Mouse (Mus musculus) ES-Bruce4 (cell line): ENCODE data around the gene Rimbp2. TPM values are rescaled to one million over a fixed set of nuclear protein-coding genes. Genes with fewer than 3 reads are reported as not detected.
"Not testable (repeated sequence)": the region's sequence is repeated elsewhere in the genome, so short reads cannot be mapped to it uniquely, and the experiment has no call there.

ENCODE experiments used
- H3K27ac ChIP-seq: 2 replicates; pipeline ENCODE4 v1.5.1; 2012; ENCODE audit warnings: low read length, inconsistent platforms; ENCODE audit not compliant: insufficient read depth
- H3K27me3 ChIP-seq: 2 replicates; pipeline ENCODE4 v1.6.1; 2012; ENCODE audit warnings: mild to moderate bottlenecking, low read length, inconsistent platforms; ENCODE audit not compliant: control insufficient read depth, poor library complexity, insufficient read depth, severe bottlenecking
- H3K36me3 ChIP-seq: 2 replicates; pipeline ENCODE4 v1.6.1; 2012; ENCODE audit warnings: inconsistent platforms, mild to moderate bottlenecking, low read length, moderate library complexity; ENCODE audit not compliant: control insufficient read depth, poor library complexity, insufficient read depth, severe bottlenecking
- H3K4me1 ChIP-seq: one replicate; pipeline ENCODE4 v1.8.1; 2011; ENCODE audit warnings: low read length; ENCODE audit not compliant: control insufficient read depth, insufficient read depth
- H3K4me3 ChIP-seq: 2 replicates; pipeline ENCODE4 v1.5.1; 2011; ENCODE audit warnings: low read depth, mild to moderate bottlenecking, low read length
- H3K9ac ChIP-seq: 2 replicates; pipeline ENCODE4 v1.6.1; 2012; ENCODE audit warnings: low read depth, mild to moderate bottlenecking, inconsistent platforms; ENCODE audit not compliant: poor library complexity, severe bottlenecking
- H3K9me3 ChIP-seq: replicated peaks from 2 replicates; pipeline ENCODE4 v1.6.1; 2012; ENCODE audit warnings: mild to moderate bottlenecking, low read length, inconsistent platforms; ENCODE audit not compliant: control insufficient read depth, poor library complexity, insufficient read depth, severe bottlenecking
- CTCF ChIP-seq: IDR thresholded peaks from one replicate; pipeline ENCODE4 v1.8.1; 2011; ENCODE audit warnings: low read depth, low read length
- EP300 ChIP-seq: IDR thresholded peaks from 2 replicates; pipeline ENCODE4 v1.6.1; 2011; ENCODE audit warnings: low read depth, low read length; ENCODE audit not compliant: insufficient read depth
- POLR2A ChIP-seq: IDR thresholded peaks from one replicate; pipeline ENCODE4 v1.8.1; 2011; ENCODE audit warnings: low read length; ENCODE audit not compliant: insufficient read depth
- polyA plus RNA-seq: library from polyadenylated mRNA; stranded (reverse); fragments of >200 nt; gene quantifications from 2 replicates; pipeline ENCODE4 v1.2.4, GENCODE M21; 2011; ENCODE audit warnings: low read depth; ENCODE audit not compliant: missing spikeins, insufficient read depth, insufficient read length

Rimbp2 gene
- polyA plus RNA-seq, 1 experiment: 0.33 TPM

DNA sequence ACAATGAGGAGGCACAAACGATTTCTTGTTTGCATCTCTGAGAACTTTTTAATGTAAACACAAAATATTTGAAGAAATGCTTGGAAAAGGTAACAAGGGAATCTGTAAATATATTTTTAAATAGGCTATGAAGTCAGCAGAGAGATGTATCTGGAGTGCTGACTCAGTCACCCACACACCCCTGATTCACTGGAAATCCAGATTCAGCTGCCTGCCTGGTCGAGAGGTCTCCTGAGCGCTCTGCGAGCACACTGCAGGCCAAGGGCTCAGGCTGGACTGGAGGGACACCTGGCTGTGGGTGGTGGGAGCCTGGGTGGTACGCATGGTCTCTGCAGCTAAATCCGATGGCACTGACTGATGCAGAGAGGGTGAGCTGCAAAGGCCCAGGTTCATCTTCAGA is 31.2 kb upstream of the Rimbp2 start:
- H3K9me3 ChIP-seq: no peaks in the 10 kb centered on the region

DNA sequence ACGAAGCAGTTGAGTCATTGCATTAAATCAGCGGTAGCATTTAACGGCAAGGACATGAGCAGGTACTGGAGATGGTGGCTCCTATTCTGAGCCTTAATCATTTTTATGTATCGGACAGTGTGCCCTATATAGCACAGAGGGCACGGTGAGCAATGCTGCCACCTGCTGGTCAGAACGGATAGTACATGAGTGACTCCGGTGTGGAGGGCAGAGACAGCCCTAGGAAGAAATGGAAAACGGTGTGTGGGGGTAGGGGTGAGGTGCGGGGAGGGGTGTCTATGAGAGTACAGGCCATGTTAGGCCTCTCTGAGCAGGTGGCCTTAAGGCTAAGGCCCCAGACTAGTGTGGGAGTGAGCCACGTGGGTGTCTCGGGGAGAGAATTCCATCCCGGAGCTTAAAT is 28.3 kb upstream of the Rimbp2 start:
- H3K27me3 ChIP-seq: no peaks in the 10 kb centered on the region
- no peaks in the 10 kb centered on the region for H3K4me1 ChIP-seq
- no peaks in the 10 kb centered on the region for H3K36me3 ChIP-seq
- H3K27ac ChIP-seq: no peak overlapping the region
- H3K9me3 ChIP-seq: no peaks in the 10 kb centered on the region
- no peak overlapping the region for H3K9ac ChIP-seq
- no peak overlapping the region for H3K4me3 ChIP-seq
- TF ChIP-seq POLR2A: no peak
- TF ChIP-seq CTCF: peak; percentile 99

More for the DNA sequence above, 31.2 kb upstream of the Rimbp2 start:
- Histone ChIP-seq H3K4me3 (no peak overlapping the region), H3K36me3 (no peaks in the 10 kb centered on the region), H3K9ac (no peak overlapping the region), H3K27me3 (no peaks in the 10 kb centered on the region), H3K27ac (no peak overlapping the region), H3K4me1 (no peaks in the 10 kb centered on the region)
- TF ChIP-seq CTCF (no peak), EP300 (no peak), POLR2A (no peak)

DNA sequence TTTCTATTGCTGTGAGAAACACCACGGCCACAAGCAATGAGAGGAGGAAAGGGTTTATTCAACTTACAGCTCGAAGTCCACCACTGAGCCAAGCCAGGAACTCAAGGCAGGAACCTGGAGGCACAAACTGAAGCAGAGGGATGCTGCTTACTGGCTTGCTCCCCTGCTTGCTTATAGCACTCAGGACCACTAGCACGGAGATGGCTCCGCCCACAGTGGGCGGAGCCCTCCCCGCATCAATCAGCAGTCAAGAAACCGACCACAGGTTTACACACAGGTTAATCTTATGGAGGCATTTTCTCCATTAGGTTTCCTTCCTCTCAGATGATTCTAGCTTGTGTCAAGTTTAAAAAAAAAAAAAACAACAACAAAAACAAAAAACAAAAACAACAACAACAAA is 27.6 kb upstream of the Rimbp2 start:
- H3K27me3 ChIP-seq: no peaks in the 10 kb centered on the region
- H3K4me3 ChIP-seq: no peak overlapping the region
- no peak overlapping the region for H3K9ac ChIP-seq
- no peak overlapping the region for H3K27ac ChIP-seq
- TF ChIP-seq EP300: no peak
- no peak for TF ChIP-seq POLR2A
- TF ChIP-seq CTCF: no peak
- no peaks in the 10 kb centered on the region for H3K9me3 ChIP-seq
- no peaks in the 10 kb centered on the region for H3K4me1 ChIP-seq
- H3K36me3 ChIP-seq: no peaks in the 10 kb centered on the region

DNA sequence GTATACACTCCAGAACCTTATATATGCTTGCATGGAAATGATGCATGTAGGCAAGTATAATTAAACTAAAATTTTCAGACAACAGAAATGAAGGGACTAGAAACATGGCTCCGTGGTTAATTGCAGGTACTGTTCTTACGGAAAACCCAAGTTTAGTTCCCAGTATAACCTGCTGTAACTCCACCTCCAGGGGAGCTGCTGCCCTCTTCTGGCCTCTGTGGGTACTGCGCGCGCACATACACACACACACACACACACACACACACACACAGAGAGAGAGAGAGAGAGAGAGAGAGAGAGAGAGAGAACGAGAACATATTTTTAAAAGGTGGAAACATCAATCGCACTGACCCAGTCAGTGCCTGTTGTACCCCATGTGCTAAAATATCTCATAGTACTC is 25.7 kb upstream of the Rimbp2 start:
- Histone ChIP-seq H3K27me3 (no peaks in the 10 kb centered on the region), H3K4me1 (no peaks in the 10 kb centered on the region), H3K27ac (no peak overlapping the region), H3K36me3 (no peaks in the 10 kb centered on the region), H3K4me3 (no peak overlapping the region), H3K9me3 (no peaks in the 10 kb centered on the region), H3K9ac (no peak overlapping the region)
- TF ChIP-seq POLR2A (no peak), CTCF (peak; percentile 8), EP300 (no peak)

DNA sequence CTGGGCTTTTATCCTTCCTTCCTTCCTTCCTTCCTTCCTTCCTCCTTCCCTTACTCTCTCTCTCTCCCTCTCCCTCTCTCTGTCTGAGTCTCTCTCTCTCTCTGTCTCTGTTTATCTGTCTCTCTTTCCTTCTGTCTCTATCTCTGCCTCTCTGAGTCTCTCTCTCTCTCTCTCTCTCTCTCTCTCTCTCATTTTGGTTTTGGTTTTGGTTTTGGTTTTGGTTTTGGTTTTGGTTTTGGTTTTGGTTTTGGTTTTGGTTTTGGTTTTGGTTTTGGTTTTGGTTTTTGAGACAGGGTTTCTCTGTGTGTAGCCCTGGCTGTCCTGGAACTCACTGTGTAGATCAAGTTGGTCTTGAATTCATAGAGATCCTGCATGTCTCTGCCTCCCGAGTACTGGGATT is 24.2 kb upstream of the Rimbp2 start:
- not testable (repeated sequence) for H3K27me3 ChIP-seq, H3K36me3 ChIP-seq, H3K27ac ChIP-seq, H3K9me3 ChIP-seq, H3K4me1 ChIP-seq, H3K4me3 ChIP-seq, H3K9ac ChIP-seq

DNA sequence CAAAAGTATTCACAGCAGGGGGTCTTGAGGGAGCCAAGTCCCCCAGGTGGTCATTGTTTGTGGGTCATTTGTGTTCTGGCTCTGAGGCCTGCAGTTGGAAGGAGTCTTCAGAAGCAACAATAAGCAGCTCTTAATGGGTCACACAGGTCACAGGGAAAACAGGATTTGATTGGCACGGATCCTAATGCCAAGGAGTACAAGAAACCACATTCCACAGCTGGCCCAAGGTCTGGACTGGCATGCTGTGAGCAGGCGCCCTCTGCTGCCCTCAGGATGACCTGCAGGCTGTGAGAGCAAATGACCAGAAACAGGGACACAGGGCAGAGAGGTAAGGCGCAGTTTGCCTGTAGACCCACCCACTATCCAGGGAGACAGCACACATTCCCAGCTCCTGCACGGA is 23.0 kb upstream of the Rimbp2 start:
- no peaks in the 10 kb centered on the region for H3K36me3 ChIP-seq
- H3K4me3 ChIP-seq: no peak overlapping the region
- peaks cover 2% of the 10 kb centered on the region for H3K4me1 ChIP-seq
- no peak overlapping the region for H3K9ac ChIP-seq
- H3K27me3 ChIP-seq: no peaks in the 10 kb centered on the region
- H3K27ac ChIP-seq: no peak overlapping the region
- peak; percentile 98 for TF ChIP-seq CTCF
- no peak for TF ChIP-seq EP300
- TF ChIP-seq POLR2A: no peak
- H3K9me3 ChIP-seq: no peaks in the 10 kb centered on the region

DNA sequence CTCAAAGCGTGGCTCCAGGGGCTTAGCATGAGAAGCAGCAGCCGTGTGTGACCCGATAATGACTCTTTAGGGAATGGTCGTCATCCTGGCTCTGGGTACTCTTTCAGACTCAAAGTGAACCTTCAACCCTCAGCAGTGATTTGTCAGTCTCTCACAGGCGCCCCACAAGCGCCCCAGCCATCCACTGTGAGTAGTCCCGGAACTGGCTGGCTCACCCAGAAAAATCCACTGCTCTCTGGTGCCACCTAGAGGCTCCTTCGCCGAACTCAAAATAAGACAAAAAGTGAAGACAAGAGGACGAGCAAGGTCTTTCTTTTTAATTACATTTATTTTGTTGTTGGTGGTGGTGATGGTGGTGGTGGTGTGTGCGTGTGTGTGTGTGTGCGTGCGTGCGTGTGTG is 18.0 kb upstream of the Rimbp2 start:
- no peaks in the 10 kb centered on the region for H3K9me3 ChIP-seq
- peak overlapping the region; percentile 22 for H3K4me3 ChIP-seq
- 0 out of 2 replicates have a peak overlapping the region, but pooled peaks have one; percentile 14 for H3K9ac ChIP-seq
- H3K27me3 ChIP-seq: no peaks in the 10 kb centered on the region
- H3K27ac ChIP-seq: no peak overlapping the region
- H3K4me1 ChIP-seq: peaks cover 2% of the 10 kb centered on the region
- TF ChIP-seq POLR2A: no peak
- no peak for TF ChIP-seq EP300
- TF ChIP-seq CTCF: peak; percentile 55
- no peaks in the 10 kb centered on the region for H3K36me3 ChIP-seq
